Mouse (Mus musculus) small intestine, adult 2 months (tissue): ENCODE results near the gene Fhdc1. TPM values are rescaled to one million over a fixed set of nuclear protein-coding genes. Genes with fewer than 3 reads are reported as not detected.
A peak's percentile ranks its signal among the peaks of the same experiment; 100 is the strongest.

Experiments used
- H3K27ac ChIP-seq: fragments of 200-500 bp; 2 replicates; pipeline ENCODE4 v1.5.1; 2012; ENCODE audit warnings: low read depth, low read length, control low read depth, inconsistent platforms; ENCODE audit not compliant: insufficient read depth
- H3K27me3 ChIP-seq: fragments of 200-500 bp; 2 replicates; pipeline ENCODE4 v1.6.1; 2012; ENCODE audit warnings: mild to moderate bottlenecking, moderate library complexity, low read length, inconsistent platforms; ENCODE audit not compliant: control insufficient read depth, insufficient read depth
- H3K36me3 ChIP-seq: fragments of 200-500 bp; 2 replicates; pipeline ENCODE4 v1.6.1; 2012; ENCODE audit warnings: mild to moderate bottlenecking, low read length, control low read depth, inconsistent platforms; ENCODE audit not compliant: control insufficient read depth, insufficient read depth
- H3K4me1 ChIP-seq: fragments of 200-500 bp; 2 replicates; pipeline ENCODE4 v1.6.1; 2012; ENCODE audit warnings: low read length, inconsistent platforms, mixed read lengths; ENCODE audit not compliant: control insufficient read depth, insufficient read depth, insufficient read length
- H3K4me3 ChIP-seq: fragments of 200-500 bp; 2 replicates; pipeline ENCODE4 v1.5.1; 2012; ENCODE audit warnings: low read depth, mild to moderate bottlenecking, control low read depth, inconsistent platforms, low read length, moderate library complexity
- CTCF ChIP-seq: fragments of 200-500 bp; IDR thresholded peaks from 2 replicates; pipeline ENCODE4 v1.5.1; 2012; ENCODE audit warnings: low read depth, mild to moderate bottlenecking, control low read depth, inconsistent platforms, low read length, moderate library complexity, mixed read lengths; ENCODE audit not compliant: insufficient replicate concordance, insufficient read length; ENCODE audit errors: extremely low read depth
- POLR2A ChIP-seq: fragments of 200-500 bp; IDR thresholded peaks from 2 replicates; pipeline ENCODE4 v1.6.1; 2012; ENCODE audit warnings: low read depth, mild to moderate bottlenecking, control low read depth, inconsistent platforms, low read length, moderate library complexity
- WGBS: fragments of 180-500 bp; shearing (Covaris S2); methylation state at CpG from one replicate; pipeline ENCODE4 v1.1.7; 2018; 5-methylcytosine and 5-hydroxymethylcytosine counted together
- polyA plus RNA-seq: library from polyadenylated mRNA; depleted of rRNA; stranded (reverse); fragments of >200 nt; gene quantifications from 2 replicates; pipeline ENCODE4 v1.2.3, GENCODE M21; 2012

Gene Fhdc1
- polyA plus RNA-seq, 1 experiment = 1.3 TPM

DNA sequence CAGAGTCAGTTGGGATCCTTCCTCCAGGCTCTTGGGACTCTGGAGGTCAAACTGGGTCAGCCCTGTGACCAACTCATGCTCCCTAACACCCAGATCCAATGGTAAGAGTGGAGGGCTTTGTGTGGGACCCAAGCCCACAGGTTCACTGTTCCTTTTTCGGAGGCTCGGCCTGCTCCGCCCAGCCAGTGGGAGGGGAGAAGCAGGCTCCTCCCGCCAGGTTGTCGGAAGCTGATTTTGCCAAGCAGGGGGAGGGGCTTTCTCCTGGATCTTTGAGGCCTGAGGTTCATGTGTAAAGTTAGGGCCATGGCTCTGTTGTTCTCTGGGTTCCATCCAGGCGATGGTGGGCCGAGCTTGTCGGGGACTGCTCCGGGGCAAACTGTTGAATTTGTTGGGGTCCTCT, 34.4 kb downstream of the Fhdc1 start:
- TF ChIP-seq CTCF = no peak
- TF ChIP-seq POLR2A = no peak
- Histone ChIP-seq H3K4me3 (no peak overlapping the region), H3K36me3 (peaks cover 25% of the 10 kb centered on the region), H3K27me3 (no peaks in the 10 kb centered on the region), H3K4me1 (no peaks in the 10 kb centered on the region), H3K27ac (no peak overlapping the region)
- WGBS = 89% methylated on average over 9 of the region's 9 CpGs

- H3K27ac ChIP-seq = no peak overlapping the region
- 87% methylated on average over 4 of the region's 4 CpGs for WGBS
- H3K27me3 ChIP-seq = no peaks in the 10 kb centered on the region
- H3K4me1 ChIP-seq = peaks cover 2% of the 10 kb centered on the region; the same call in 1 of the 2 replicates
- TF ChIP-seq POLR2A = no peak
- TF ChIP-seq CTCF = no peak
- H3K4me3 ChIP-seq = no peak overlapping the region
- peaks cover 19% of the 10 kb centered on the region for H3K36me3 ChIP-seq
Measured at GRCm38 (mm10) chr3:84442890-84443289, 37.3 kb downstream of the Fhdc1 start.

GRCm38 (mm10) chr3:84439431-84440210, 40.6 kb downstream of the Fhdc1 start:
- WGBS = 88% methylated on average over 7 of the region's 7 CpGs
- Histone ChIP-seq H3K36me3 (peaks cover 5% of the 10 kb centered on the region; the same call in 1 of the 2 replicates), H3K27ac (no peak overlapping the region), H3K4me1 (peaks cover 27% of the 10 kb centered on the region), H3K27me3 (no peaks in the 10 kb centered on the region), H3K4me3 (no peak overlapping the region)
- no peak for TF ChIP-seq POLR2A
- TF ChIP-seq CTCF = no peak

GRCm38 (mm10) chr3:84438840-84439239, 41.4 kb downstream of the Fhdc1 start:
- 87% methylated on average over 7 of the region's 7 CpGs for WGBS
- H3K4me1 ChIP-seq = peaks cover 34% of the 10 kb centered on the region
- no peak overlapping the region for H3K27ac ChIP-seq
- no peaks in the 10 kb centered on the region; the same call in 1 of the 2 replicates for H3K36me3 ChIP-seq
- H3K27me3 ChIP-seq = no peaks in the 10 kb centered on the region
- TF ChIP-seq CTCF = no peak
- no peak for TF ChIP-seq POLR2A
- no peak overlapping the region for H3K4me3 ChIP-seq

DNA sequence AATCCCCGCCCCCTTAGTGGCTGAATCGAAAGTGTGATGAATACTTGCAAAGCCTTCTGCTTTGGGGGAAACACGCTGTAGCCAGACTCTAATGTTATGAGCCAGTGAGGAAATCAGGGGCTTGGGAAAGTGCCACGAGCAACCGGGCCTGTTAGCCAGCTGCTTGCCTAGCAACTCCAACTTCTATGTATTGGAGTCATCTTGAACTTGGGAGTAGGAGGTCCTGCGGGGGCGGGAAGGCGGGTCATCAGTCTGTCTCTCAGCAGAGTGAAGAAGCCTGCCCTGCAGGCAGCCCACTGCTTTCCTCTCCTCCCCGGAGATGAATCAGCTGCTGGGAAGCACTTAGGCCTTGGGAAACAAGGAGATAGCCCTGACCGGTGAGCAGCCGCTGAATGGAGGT, 42.1 kb downstream of the Fhdc1 start:
- TF ChIP-seq POLR2A = no peak
- TF ChIP-seq CTCF = no peak
- Histone ChIP-seq H3K36me3 (no peaks in the 10 kb centered on the region), H3K4me1 (peaks cover 36% of the 10 kb centered on the region), H3K27me3 (no peaks in the 10 kb centered on the region), H3K27ac (no peak overlapping the region), H3K4me3 (no peak overlapping the region)
- 76% methylated on average over 11 of the region's 11 CpGs for WGBS

DNA sequence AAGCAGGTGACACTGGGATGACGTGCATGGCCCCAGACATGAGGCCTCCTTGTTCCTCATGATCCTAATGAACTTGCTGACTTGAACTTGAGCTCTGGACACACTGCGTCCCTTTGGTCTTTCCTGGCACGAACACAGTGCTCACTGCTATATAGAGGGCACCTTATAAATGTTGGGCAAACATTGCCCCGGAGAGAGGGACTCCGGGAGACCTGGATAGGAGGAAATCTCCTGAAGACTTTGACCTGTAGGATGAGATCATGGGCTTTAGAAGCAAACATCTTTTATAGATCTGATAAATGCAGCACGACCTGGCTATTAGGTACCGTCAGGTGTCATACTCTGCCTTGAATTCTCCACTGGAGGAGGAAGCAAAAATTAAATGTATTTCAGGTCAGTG, 43.3 kb downstream of the Fhdc1 start:
- Histone ChIP-seq H3K36me3 (no peaks in the 10 kb centered on the region), H3K4me1 (peaks cover 36% of the 10 kb centered on the region), H3K4me3 (no peak overlapping the region), H3K27ac (peak overlapping the region; percentile 87), H3K27me3 (no peaks in the 10 kb centered on the region)
- TF ChIP-seq CTCF (no peak), POLR2A (no peak)
- WGBS = 34% methylated on average over 7 of the region's 7 CpGs

DNA sequence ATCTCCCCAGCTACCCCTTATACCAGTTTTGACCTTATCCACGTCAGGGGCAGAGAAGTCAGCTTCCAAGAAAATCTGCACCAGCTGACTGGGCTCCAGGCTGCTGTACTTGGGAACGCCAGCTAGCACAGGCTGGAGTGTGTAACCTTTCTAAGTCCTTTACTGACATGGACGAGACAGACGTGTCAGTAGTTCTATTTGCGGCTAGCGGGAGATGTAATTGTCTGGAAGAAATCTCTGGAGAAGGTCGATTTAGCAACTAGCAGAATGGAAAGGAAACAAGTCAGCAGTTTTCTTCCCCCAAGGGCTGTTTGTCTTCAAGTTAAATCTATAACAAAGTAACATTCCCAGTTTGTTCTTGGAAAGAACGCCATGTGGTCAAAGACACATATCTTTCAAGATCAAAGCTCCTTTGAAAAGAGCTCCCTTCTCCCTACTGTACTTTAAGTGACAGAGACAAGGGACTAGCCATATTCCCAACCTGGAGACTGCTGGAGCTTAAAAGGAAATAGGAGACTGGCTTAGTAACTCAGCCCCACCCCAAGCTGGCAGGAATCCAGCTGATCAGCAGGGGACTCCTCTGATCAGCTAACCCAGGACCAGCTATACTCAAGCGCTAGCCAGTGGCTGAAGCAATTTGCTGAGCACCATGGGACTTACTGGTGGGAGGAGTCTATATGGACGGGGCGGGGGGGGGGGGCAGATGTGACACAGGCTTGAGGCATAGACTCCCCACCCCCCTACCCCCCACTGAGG, 44.8 kb downstream of the Fhdc1 start:
- Histone ChIP-seq H3K27me3 (no peaks in the 10 kb centered on the region), H3K36me3 (no peaks in the 10 kb centered on the region), H3K4me1 (peaks cover 40% of the 10 kb centered on the region), H3K27ac (peak overlapping the region; percentile 9; the same call in 1 of the 2 replicates), H3K4me3 (no peak overlapping the region)
- TF ChIP-seq CTCF = no peak
- TF ChIP-seq POLR2A = no peak
- 30% methylated on average over 11 of the region's 11 CpGs for WGBS
